Mouse (Mus musculus): ENCODE measurements around the gene Robo1.
"Not testable (repeated sequence)": the region's sequence is repeated elsewhere in the genome, so short reads cannot be mapped to it uniquely, and the experiment has no call there.

Gene Robo1

DNA sequence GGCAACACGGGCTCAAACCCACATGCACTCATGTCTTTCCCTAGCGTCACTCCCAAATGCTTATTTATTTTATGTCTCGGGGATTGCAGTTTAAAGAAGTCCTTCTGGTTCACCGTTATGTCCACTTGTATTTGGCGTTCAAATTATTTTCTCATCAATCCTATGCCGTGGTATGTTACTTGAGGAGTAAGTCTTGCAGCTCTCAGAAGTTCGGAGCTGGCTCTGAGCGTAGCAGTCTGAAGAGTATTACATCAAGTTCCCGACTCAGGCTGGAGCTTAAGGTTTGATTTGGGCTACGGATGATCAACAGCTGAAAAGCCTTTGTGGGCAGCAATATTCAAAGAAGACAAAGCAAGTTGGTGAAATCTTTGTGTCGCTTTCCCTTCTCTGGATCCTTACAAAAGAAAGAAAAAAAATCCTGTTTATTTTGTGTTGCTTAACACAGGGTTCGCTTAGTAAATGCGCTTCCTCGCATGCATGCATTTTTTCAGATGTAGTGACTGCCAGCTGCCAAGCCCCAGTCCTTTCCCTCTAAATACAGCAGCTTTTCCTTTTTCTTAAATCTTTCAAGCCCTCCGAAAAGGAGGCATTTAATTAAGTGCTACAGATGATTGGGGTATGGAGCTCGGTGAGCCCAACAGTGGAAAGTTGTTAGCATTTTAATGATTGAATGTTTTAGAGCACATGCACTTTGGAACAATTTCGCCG lies 136.5 kb downstream of the Robo1 start:
- DNase-seq (ENCODE audit: low spot score): no peak

DNA sequence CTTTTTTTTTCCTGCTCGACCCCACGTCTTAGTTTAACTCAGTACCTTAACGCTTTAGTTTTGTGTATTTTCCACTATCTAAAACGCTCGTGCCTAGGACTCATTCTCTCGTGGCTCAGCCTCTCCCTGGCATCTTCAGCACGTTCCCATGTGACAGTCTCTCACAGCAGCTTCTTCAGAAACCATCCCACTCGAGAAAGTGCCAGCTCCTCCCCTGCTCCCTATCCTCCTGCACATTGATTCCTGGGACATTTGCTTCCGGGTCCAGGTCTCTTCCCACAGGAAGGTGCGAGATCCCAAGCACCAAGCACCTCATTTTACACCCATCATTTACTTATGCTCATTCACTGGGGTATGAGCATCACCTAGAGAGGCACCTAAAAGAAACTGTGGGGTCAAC lies 150.0 kb downstream of the Robo1 start:
- no peak for DNase-seq (ENCODE audit: low spot score)

DNA sequence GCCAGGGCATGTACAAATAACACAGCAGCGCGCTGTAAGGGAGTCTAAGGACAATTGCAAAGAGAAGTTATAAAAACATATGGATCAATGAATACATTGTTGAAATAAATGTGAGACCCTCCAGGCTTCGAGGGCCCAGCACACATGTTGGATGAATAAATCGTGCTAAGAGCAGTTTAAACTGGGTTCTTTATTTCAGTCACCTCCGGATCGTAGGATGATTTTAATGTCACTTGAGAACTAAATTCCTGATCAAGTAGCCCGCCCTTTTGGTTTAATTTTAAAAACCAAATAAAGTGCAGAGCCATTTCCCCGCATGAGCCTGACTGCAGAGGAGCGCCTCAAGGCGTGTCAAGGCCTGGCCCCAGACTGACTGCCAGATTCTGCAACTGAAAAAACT lies 150.5 kb downstream of the Robo1 start:
- DNase-seq (ENCODE audit: low spot score): no peak

GRCm38 (mm10) chr16:72465696-72466095 lies 157.6 kb downstream of the Robo1 start:
- DNase-seq (ENCODE audit: low spot score): no peak

GRCm38 (mm10) chr16:72470037-72470673 lies 162.0 kb downstream of the Robo1 start:
- DNase-seq (ENCODE audit: low spot score): no peak

DNA sequence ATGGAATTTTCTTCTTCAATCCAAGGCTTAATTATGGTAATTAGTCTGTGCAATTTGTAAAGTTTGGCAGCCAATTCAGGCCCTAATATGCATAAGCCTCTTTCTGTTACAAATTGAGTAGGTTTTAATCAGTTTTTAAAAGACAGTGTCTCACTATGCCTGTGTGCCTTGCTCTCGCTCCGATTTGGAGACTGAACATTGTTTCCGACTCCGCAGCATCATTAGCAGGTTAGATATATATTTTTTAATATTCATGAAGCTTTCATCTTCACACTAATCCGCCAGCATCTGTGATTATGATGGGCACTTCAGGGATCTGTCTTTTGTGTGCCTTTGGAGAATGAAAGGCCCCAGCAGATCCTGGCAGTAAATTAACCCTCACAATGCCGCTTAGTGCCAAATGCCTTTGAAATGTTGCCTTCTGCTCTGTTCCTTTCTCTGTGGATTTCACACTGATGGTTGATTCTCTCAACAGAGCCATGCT lies 202.7 kb downstream of the Robo1 start:
- DNase-seq (ENCODE audit: low spot score): no peak

- no peak for DNase-seq (ENCODE audit: low spot score)
Measured at GRCm38 (mm10) chr16:72531337-72531736, 223.2 kb downstream of the Robo1 start.

GRCm38 (mm10) chr16:72533900-72534571 lies 225.9 kb downstream of the Robo1 start:
- DNase-seq (ENCODE audit: low spot score): no peak

DNA sequence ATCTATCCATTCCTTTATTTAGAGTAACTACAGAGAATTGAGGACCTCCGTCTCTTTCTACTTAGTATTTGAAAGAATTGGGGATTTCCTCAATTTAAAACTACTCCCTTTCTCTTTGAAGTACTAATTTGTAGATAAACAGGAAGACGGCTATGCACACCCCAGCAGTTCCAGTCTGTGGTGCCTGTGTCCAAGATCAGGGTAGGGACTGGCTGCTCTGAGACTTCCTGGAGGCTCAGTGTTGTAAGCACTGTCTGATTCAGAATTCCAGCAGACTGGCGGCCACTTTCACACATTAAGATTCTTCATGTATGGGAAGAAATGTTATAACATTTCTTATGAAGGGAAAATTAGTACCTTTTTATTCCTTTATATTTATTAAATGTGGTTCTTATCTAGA lies 230.1 kb downstream of the Robo1 start:
- DNase-seq (ENCODE audit: low spot score): no peak

DNA sequence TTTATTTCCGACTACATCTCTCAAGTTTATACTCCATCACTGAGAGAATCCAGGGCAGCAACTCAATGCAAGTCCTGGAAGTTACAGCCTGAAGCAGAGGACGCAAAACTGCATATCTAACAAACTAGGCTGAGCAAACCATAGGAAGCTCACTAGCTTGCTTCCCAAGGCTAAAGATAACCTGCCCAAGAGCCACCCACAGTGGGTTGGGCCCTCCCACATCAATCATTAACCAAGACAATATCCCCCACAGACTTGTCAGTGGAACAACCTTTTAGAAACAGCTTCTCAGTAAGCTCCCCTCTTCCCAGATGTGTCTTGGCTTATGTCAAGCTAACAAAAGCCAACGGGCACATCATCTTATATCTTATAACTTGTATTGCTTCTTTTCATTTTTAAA lies 235.8 kb downstream of the Robo1 start:
- no peak for DNase-seq (ENCODE audit: low spot score)

DNA sequence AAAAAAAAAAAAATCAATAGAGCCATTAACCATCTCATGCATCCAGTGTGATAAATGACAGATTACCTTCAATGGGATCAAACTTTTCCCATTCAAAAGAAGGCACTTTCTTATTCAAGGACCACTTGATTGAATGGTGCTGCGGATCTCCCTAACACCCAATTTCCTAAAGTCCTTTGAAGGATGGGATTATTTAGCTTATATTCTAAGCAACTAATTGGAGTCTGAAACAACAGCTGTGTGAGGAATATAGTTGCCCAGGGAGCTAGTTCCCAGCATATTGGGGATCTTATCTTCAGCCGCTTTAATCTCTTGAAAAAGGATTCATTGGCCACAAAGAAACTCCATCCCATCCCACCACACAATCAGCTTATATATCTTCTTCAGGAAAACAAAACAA lies 236.8 kb downstream of the Robo1 start:
- no peak for DNase-seq (ENCODE audit: low spot score)

DNA sequence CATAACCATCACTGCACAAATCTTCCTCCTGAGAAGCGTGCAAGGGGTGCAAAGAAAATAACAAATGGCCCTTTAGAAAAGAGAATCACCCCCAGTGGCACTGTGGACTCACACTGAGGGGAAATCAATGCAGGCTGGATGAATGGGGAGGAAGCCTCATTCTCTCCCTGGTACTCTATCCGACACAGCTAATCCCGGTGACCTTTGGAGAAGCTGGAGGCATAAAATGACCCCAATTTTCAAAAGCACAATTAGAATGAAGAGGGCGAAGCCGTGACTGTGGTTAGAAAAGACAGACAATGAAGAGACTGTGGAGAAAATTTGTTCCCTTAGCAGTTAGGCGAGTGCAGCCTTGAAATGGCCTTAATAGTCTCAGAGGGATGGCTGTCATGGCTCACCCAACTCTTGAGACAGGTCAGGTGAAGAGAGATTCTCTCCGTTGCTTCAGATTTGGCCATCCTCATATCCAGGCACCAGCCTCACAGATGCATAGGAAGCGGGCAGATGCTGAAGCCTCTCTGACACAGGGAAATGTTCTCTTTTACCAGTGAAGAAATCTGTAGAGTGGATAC lies 243.7 kb downstream of the Robo1 start:
- no peak for DNase-seq (ENCODE audit: low spot score)

GRCm38 (mm10) chr16:72553713-72554112 lies 245.6 kb downstream of the Robo1 start:
- DNase-seq (ENCODE audit: low spot score): no peak

DNA sequence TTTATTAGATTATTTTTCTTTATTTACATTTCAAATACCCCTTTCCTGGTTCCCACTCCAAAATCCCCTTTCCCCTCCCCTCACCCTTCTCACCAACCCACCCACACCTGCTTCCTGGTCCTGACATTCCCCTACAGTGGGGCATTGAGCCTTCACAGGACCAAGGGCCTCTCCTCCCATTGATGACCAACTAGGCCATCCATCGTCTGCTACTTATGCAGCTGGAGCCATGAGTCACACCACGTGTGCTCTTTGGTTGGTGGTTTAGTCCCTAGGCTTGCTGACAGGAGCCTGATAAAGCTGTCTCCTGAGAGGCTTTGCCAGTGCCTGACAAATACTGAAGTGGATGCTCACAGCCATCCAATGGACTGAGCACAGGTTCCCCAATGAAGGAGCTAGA lies 254.0 kb downstream of the Robo1 start:
- DNase-seq (ENCODE audit: low spot score): not testable (repeated sequence)

DNA sequence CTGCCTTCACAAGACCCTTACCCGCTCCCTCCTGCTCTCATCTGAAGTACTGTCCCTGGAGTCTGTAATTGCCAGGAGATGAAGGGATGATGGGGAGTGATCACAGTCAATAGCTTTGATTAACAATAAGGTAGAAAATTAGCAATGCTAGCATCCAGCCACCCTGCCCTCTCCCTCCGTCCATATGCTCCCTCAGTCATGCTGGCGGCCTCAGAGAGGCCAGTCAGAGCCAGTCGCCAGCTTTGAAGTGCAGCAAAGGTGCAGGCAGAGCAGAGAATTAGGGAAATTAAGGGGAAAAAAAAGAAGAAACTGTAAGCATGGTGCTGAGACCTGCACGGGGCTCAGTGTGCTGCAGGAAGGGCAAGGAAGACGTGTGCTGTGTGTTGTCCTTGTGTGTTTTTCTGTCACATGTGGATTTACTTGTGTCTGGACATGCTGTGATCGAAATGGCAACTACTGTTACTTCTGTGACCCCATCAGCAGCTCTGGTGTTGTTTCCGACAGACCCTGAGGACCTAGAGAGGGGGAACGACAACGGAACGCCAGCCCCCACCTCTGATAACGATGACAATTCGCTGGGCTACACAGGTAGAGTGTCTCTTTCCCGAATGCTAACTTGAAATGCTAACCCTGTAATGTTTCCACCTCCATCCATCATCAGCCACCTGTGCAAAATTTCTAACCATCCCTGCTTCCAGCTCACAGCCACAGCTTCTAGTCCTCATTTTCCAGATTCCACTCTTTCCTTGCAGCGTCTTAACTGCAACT lies 255.3 kb downstream of the Robo1 start:
- DNase-seq (ENCODE audit: low spot score): no peak

DNA sequence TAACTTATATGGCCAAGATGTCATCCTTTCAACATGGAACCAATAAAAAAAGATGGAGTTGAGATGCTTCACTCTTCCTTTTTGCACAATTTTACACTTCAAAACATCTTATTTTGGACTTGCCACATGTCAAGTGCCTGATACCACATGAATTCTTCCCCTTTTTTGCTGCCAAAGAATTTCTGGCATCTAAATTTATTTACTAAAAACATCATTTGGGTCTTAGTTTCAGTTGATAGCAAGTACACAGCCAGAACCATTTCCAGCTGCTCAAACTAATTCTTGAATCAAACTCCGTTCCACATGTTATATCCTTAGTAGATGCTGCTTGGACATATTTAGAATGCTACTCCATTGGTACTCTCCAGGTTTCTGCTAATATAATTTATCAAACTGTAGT lies 267.1 kb downstream of the Robo1 start:
- DNase-seq (ENCODE audit: low spot score): no peak

DNA sequence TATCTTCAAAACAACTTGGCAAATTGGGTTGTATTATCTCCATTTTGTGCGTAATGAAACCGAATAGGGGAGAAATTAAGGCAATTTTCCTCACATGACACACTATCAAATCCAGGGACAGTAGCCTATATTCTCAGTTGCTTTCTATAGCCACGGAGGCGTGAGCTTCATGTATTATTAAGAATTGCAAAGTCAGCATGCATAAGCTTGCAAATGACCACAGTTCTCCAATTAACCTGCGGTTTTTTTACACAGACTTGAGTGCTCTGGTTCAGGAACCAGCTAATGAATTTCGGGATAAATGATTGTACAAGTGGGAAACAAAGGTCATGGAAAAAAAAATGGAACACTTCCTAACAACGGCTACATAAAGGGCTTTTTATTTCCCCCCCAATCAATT lies 268.9 kb downstream of the Robo1 start:
- no peak for DNase-seq (ENCODE audit: low spot score)

DNA sequence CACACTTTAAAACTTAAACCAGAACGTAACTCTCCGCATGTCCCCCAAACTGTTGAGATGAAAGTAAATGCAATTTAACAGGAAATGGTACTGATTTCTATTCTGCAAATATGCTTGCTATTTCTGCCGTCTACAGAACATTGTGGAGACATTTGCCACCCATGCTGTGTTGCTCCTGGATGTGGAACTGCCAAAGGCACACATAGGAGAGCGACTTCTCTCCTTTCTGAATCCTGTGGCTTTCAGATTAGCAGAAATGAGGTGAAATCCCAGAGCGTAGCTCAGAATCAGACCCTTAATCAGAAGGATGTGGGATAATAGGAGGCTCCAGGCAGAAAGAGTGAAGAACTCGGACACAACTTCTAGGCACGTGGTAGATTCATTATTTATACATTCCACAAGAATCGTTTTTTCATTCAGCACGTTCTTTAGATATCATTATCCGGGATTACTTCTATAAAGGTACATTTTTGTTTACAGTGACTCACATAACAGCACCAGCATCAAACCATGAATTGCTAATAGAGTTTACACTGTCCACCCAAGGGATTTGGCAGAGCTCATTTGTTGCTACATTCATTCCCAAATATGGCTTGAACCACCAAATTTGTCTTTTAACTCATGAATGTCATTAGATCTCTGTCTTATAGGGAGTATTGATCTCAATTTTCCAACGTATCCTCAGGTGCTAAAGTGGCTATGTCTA lies 276.5 kb downstream of the Robo1 start:
- DNase-seq (ENCODE audit: low spot score): no peak

GRCm38 (mm10) chr16:72585160-72585813 lies 277.2 kb downstream of the Robo1 start:
- DNase-seq (ENCODE audit: low spot score): no peak

- DNase-seq (ENCODE audit: low spot score): no peak
Measured at GRCm38 (mm10) chr16:72587376-72588072, 279.4 kb downstream of the Robo1 start.

Data from T-cell, adult 2 months (primary cell).